Mouse (Mus musculus) central nervous system, embryonic 18 days (tissue): ENCODE measurements around the gene Trim33. TPM values are rescaled to one million over a fixed set of nuclear protein-coding genes. Genes with fewer than 3 reads are reported as not detected.

Experiments
- polyA plus RNA-seq: library from polyadenylated mRNA; depleted of rRNA; stranded (reverse); fragments of >200 nt; gene quantifications from 2 replicates; pipeline ENCODE4 v1.2.3, GENCODE M21; 2012; rRNA removed

Gene Trim33
- polyA plus RNA-seq, result 24.4 and 24.5 TPM in 2 replicates

GRCm38 (mm10) chr3:103279182-103280149, at the start of gene Trim33:
Gene Trim33, plus strand, starts transcription at chr3:103279293.

Other genes starting within 250 kb of the Trim33 start
- gene Nras, start 221.0 kb upstream of the Trim33 start, polyA plus RNA-seq, result 71.1 and 72.1 TPM in 2 replicates
- gene Ampd1, start 205.3 kb upstream of the Trim33 start, polyA plus RNA-seq, result 0.04 and 5.2 TPM in 2 replicates
- gene Dennd2c, start 176.7 kb upstream of the Trim33 start, polyA plus RNA-seq, result 0.89 and 1.1 TPM in 2 replicates
- gene Bcas2, start 107.6 kb upstream of the Trim33 start, polyA plus RNA-seq, result 183 and 188 TPM in 2 replicates